Mouse (Mus musculus): ENCODE data around the gene Chst2. TPM values are rescaled to one million over a fixed set of nuclear protein-coding genes. Genes with fewer than 3 reads are reported as not detected.

The Chst2 gene
- polyA plus RNA-seq, 1 experiment from 2014 or later: 2.4 TPM

GRCm38 (mm10) chr9:95428277-95428676, 21.8 kb upstream of the Chst2 start:
- no peak overlapping the region for H3K9ac ChIP-seq (ENCODE audit: low read length)
- no peak overlapping the region for H3K4me3 ChIP-seq (ENCODE audit: control insufficient read depth in 1 of 2, insufficient read depth in 1 of 2, low read depth in 1 of 2, low read length in 2 of 2)
- H3K9me3 ChIP-seq (ENCODE audit: control insufficient read depth, low read length): 0 out of 2 replicates have a peak, but pooled peaks cover 4% of the 10 kb centered on the region
- H3K27me3 ChIP-seq (ENCODE audit: control insufficient read depth, insufficient read depth, low read length): no peaks in the 10 kb centered on the region
- WGBS: 90% methylated on average over 4 of the region's 4 CpGs
- H3K27ac ChIP-seq (replicated peaks in 1 of 2; ENCODE audit: control insufficient read depth in 1 of 2, insufficient read depth in 1 of 2, low read depth in 2 of 2, low read length in 2 of 2): no peak overlapping the region
- no peak overlapping the region for H3K4me2 ChIP-seq (ENCODE audit: low read length)
- no peaks in the 10 kb centered on the region for H3K4me1 ChIP-seq (ENCODE audit: control insufficient read depth in 2 of 2, insufficient read depth in 2 of 2, low read length in 2 of 2)
- ATAC-seq (ENCODE audit: insufficient number of reproducible peaks, insufficient read depth, low FRiP score, low read depth): no peak
- H3K36me3 ChIP-seq (ENCODE audit: control insufficient read depth, insufficient read depth, low read length): no peaks in the 10 kb centered on the region

GRCm38 (mm10) chr9:95413911-95414310, 7.4 kb upstream of the Chst2 start:
- Histone ChIP-seq H3K27me3 (ENCODE audit: control insufficient read depth, insufficient read depth, low read length) (no peaks in the 10 kb centered on the region), H3K27ac (replicated peaks in 1 of 2; ENCODE audit: control insufficient read depth in 1 of 2, insufficient read depth in 1 of 2, low read depth in 2 of 2, low read length in 2 of 2) (no peak overlapping the region), H3K36me3 (ENCODE audit: control insufficient read depth, insufficient read depth, low read length) (no peaks in the 10 kb centered on the region), H3K4me1 (ENCODE audit: control insufficient read depth in 2 of 2, insufficient read depth in 2 of 2, low read length in 2 of 2) (no peaks in the 10 kb centered on the region), H3K9me3 (ENCODE audit: control insufficient read depth, low read length) (no peaks in the 10 kb centered on the region), H3K9ac (ENCODE audit: low read length) (no peak overlapping the region), H3K4me2 (ENCODE audit: low read length) (no peak overlapping the region), H3K4me3 (ENCODE audit: control insufficient read depth in 1 of 2, insufficient read depth in 1 of 2, low read depth in 1 of 2, low read length in 2 of 2) (no peak overlapping the region)
- ATAC-seq (ENCODE audit: insufficient number of reproducible peaks, insufficient read depth, low FRiP score, low read depth): no peak

- ATAC-seq (ENCODE audit: insufficient number of reproducible peaks, insufficient read depth, low FRiP score, low read depth): no peak
- no peak overlapping the region for H3K4me2 ChIP-seq (ENCODE audit: low read length)
- no peaks in the 10 kb centered on the region for H3K36me3 ChIP-seq (ENCODE audit: control insufficient read depth, insufficient read depth, low read length)
- no peaks in the 10 kb centered on the region for H3K9me3 ChIP-seq (ENCODE audit: control insufficient read depth, low read length)
- H3K4me1 ChIP-seq (ENCODE audit: control insufficient read depth in 2 of 2, insufficient read depth in 2 of 2, low read length in 2 of 2): peaks cover 0 to 7% of the 10 kb centered on the region in 2 experiments; a peak in 1 of 4 replicates
- no peak overlapping the region for H3K27ac ChIP-seq (replicated peaks in 1 of 2; ENCODE audit: control insufficient read depth in 1 of 2, insufficient read depth in 1 of 2, low read depth in 2 of 2, low read length in 2 of 2)
- WGBS: 84% methylated on average over 4 of the region's 4 CpGs
- no peaks in the 10 kb centered on the region for H3K27me3 ChIP-seq (ENCODE audit: control insufficient read depth, insufficient read depth, low read length)
- no peak overlapping the region for H3K9ac ChIP-seq (ENCODE audit: low read length)
- H3K4me3 ChIP-seq (ENCODE audit: control insufficient read depth in 1 of 2, insufficient read depth in 1 of 2, low read depth in 1 of 2, low read length in 2 of 2): no peak overlapping the region
These were observed 5.5 kb upstream of the Chst2 start for GRCm38 (mm10) chr9:95412047-95412446.

- Histone ChIP-seq H3K4me3 (ENCODE audit: control insufficient read depth in 1 of 2, insufficient read depth in 1 of 2, low read depth in 1 of 2, low read length in 2 of 2) (peak overlapping the region; percentile 71 to 79), H3K9ac (ENCODE audit: low read length) (peak overlapping the region; percentile 78), H3K27me3 (ENCODE audit: control insufficient read depth, insufficient read depth, low read length) (peaks cover 7% of the 10 kb centered on the region), H3K4me1 (ENCODE audit: control insufficient read depth in 2 of 2, insufficient read depth in 2 of 2, low read length in 2 of 2) (peaks cover 4 to 16% of the 10 kb centered on the region in 2 experiments; a peak in 2 of 4 replicates), H3K36me3 (ENCODE audit: control insufficient read depth, insufficient read depth, low read length) (no peaks in the 10 kb centered on the region), H3K9me3 (ENCODE audit: control insufficient read depth, low read length) (no peaks in the 10 kb centered on the region), H3K4me2 (ENCODE audit: low read length) (peak overlapping the region; percentile 99), H3K27ac (replicated peaks in 1 of 2; ENCODE audit: control insufficient read depth in 1 of 2, insufficient read depth in 1 of 2, low read depth in 2 of 2, low read length in 2 of 2) (peak overlapping the region in 1 of 2 experiments; percentile 47; a peak in 1 of 4 replicates)
- ATAC-seq (ENCODE audit: insufficient number of reproducible peaks, insufficient read depth, low FRiP score, low read depth): peak; percentile 16; the same call in 1 of the 2 replicates
- under 1% methylated on average over 24 of the region's 24 CpGs for WGBS
These were observed 1.2 kb upstream of the Chst2 start for GRCm38 (mm10) chr9:95407586-95408220.

GRCm38 (mm10) chr9:95405946-95406570, 464 bp downstream of the Chst2 start:
- no peaks in the 10 kb centered on the region for H3K36me3 ChIP-seq (ENCODE audit: control insufficient read depth, insufficient read depth, low read length)
- peak overlapping the region in 1 of 2 experiments; percentile 6; a peak in 1 of 4 replicates for H3K27ac ChIP-seq (replicated peaks in 1 of 2; ENCODE audit: control insufficient read depth in 1 of 2, insufficient read depth in 1 of 2, low read depth in 2 of 2, low read length in 2 of 2)
- no peak; the same call in 1 of the 2 replicates for ATAC-seq (ENCODE audit: insufficient number of reproducible peaks, insufficient read depth, low FRiP score, low read depth)
- H3K9me3 ChIP-seq (ENCODE audit: control insufficient read depth, low read length): no peaks in the 10 kb centered on the region
- peak overlapping the region; percentile 78 for H3K9ac ChIP-seq (ENCODE audit: low read length)
- WGBS: under 1% methylated on average over 65 of the region's 72 CpGs
- H3K4me1 ChIP-seq (ENCODE audit: control insufficient read depth in 2 of 2, insufficient read depth in 2 of 2, low read length in 2 of 2): peaks cover 7 to 18% of the 10 kb centered on the region in 2 experiments; a peak in 3 of 4 replicates
- H3K4me3 ChIP-seq (ENCODE audit: control insufficient read depth in 1 of 2, insufficient read depth in 1 of 2, low read depth in 1 of 2, low read length in 2 of 2): peak overlapping the region; percentile 71 to 79
- H3K4me2 ChIP-seq (ENCODE audit: low read length): peak overlapping the region; percentile 99
- H3K27me3 ChIP-seq (ENCODE audit: control insufficient read depth, insufficient read depth, low read length): peaks cover 7% of the 10 kb centered on the region

- H3K4me1 ChIP-seq (ENCODE audit: control insufficient read depth in 2 of 2, insufficient read depth in 2 of 2, low read length in 2 of 2): peaks cover 7 to 18% of the 10 kb centered on the region in 2 experiments; a peak in 3 of 4 replicates
- H3K27me3 ChIP-seq (ENCODE audit: control insufficient read depth, insufficient read depth, low read length): peaks cover 7% of the 10 kb centered on the region
- H3K4me2 ChIP-seq (ENCODE audit: low read length): peak overlapping the region; percentile 99
- no peaks in the 10 kb centered on the region for H3K36me3 ChIP-seq (ENCODE audit: control insufficient read depth, insufficient read depth, low read length)
- no peak overlapping the region for H3K27ac ChIP-seq (replicated peaks in 1 of 2; ENCODE audit: control insufficient read depth in 1 of 2, insufficient read depth in 1 of 2, low read depth in 2 of 2, low read length in 2 of 2)
- H3K9ac ChIP-seq (ENCODE audit: low read length): peak overlapping the region; percentile 78
- WGBS: 2% methylated on average over 30 of the region's 30 CpGs
- peak overlapping the region; percentile 71 to 79 for H3K4me3 ChIP-seq (ENCODE audit: control insufficient read depth in 1 of 2, insufficient read depth in 1 of 2, low read depth in 1 of 2, low read length in 2 of 2)
- peak; percentile 42 for ATAC-seq (ENCODE audit: insufficient number of reproducible peaks, insufficient read depth, low FRiP score, low read depth)
- H3K9me3 ChIP-seq (ENCODE audit: control insufficient read depth, low read length): no peaks in the 10 kb centered on the region
These were observed 994 bp downstream of the Chst2 start for GRCm38 (mm10) chr9:95405511-95405945.

- no peak for ATAC-seq (ENCODE audit: insufficient number of reproducible peaks, insufficient read depth, low FRiP score, low read depth)
- no peaks in the 10 kb centered on the region for H3K9me3 ChIP-seq (ENCODE audit: control insufficient read depth, low read length)
- H3K4me1 ChIP-seq (ENCODE audit: control insufficient read depth in 2 of 2, insufficient read depth in 2 of 2, low read length in 2 of 2): peaks cover 7 to 18% of the 10 kb centered on the region in 2 experiments; a peak in 3 of 4 replicates
- peak overlapping the region; percentile 71 to 79 for H3K4me3 ChIP-seq (ENCODE audit: control insufficient read depth in 1 of 2, insufficient read depth in 1 of 2, low read depth in 1 of 2, low read length in 2 of 2)
- peak overlapping the region; percentile 99 for H3K4me2 ChIP-seq (ENCODE audit: low read length)
- peaks cover 7% of the 10 kb centered on the region for H3K27me3 ChIP-seq (ENCODE audit: control insufficient read depth, insufficient read depth, low read length)
- H3K9ac ChIP-seq (ENCODE audit: low read length): peak overlapping the region; percentile 78; the same call in 1 of the 2 replicates
- 73% methylated on average over 38 of the region's 38 CpGs for WGBS
- no peak overlapping the region for H3K27ac ChIP-seq (replicated peaks in 1 of 2; ENCODE audit: control insufficient read depth in 1 of 2, insufficient read depth in 1 of 2, low read depth in 2 of 2, low read length in 2 of 2)
- H3K36me3 ChIP-seq (ENCODE audit: control insufficient read depth, insufficient read depth, low read length): no peaks in the 10 kb centered on the region
These were observed 1.6 kb downstream of the Chst2 start for GRCm38 (mm10) chr9:95404811-95405465.
